Mouse (Mus musculus): ENCODE results near the gene Ptger1. TPM values are rescaled to one million over a fixed set of nuclear protein-coding genes. Genes with fewer than 3 reads are reported as not detected.
A peak's percentile ranks its signal among the peaks of the same experiment; 100 is the strongest.

Gene Ptger1
- total RNA-seq, 2 experiments from 2014 or later = 0.95 to 2.2 TPM

- DNase-seq (ENCODE audit: extremely low spot score in 1 of 2, low spot score in 2 of 2) = peak; percentile 66 to 69
- intact Hi-C loops (cut with DNase I) = loop anchor here (2.0 kb wide), 2 partner anchors 24 to 36 kb away; no protein-coding TSS in a partner anchor
- no peak; the same call in 1 of the 2 replicates for TF ChIP-seq CTCF (IDR thresholded peaks at IDR 0.05)
Observed at GRCm38 (mm10) chr8:83698661-83699453, 32.4 kb downstream of the Ptger1 start, which contains the start of gene Pkn1. Pkn1 (minus strand) TSS chr8:83699179.

GRCm38 (mm10) chr8:83699566-83699965, 33.1 kb downstream of the Ptger1 start:
- intact Hi-C loops (cut with DNase I) = loop anchor here (2.0 kb wide), 2 partner anchors 25 to 37 kb away; no protein-coding TSS in a partner anchor
- peak overlapping the region; percentile 97 for H3K27ac ChIP-seq
- TF ChIP-seq CTCF (IDR thresholded peaks at IDR 0.05) = no peak
- peak overlapping the region; percentile 97 for H3K4me3 ChIP-seq
- DNase-seq (ENCODE audit: extremely low spot score in 1 of 2, low spot score in 2 of 2) = no peak

More at GRCm38 (mm10) chr8:83698661-83699453, 32.4 kb downstream of the Ptger1 start, which contains the start of gene Pkn1:
- peak within 1 kb of the TSS; percentile 97 for H3K4me3 ChIP-seq
- peak within 1 kb of the TSS; percentile 97 for H3K27ac ChIP-seq

GRCm38 (mm10) chr8:83700423-83701085, 34.1 kb downstream of the Ptger1 start:
- intact Hi-C loops (cut with DNase I) = no loop called here
- Histone ChIP-seq H3K27ac (no peak overlapping the region), H3K4me3 (no peak overlapping the region)
- no peak for DNase-seq (ENCODE audit: extremely low spot score in 1 of 2, low spot score in 2 of 2)
- TF ChIP-seq CTCF (IDR thresholded peaks at IDR 0.05) = no peak

- Histone ChIP-seq H3K4me3 (no peak overlapping the region), H3K27ac (peak overlapping the region; percentile 22; the same call in 1 of the 2 replicates)
- TF ChIP-seq CTCF (IDR thresholded peaks at IDR 0.05) = no peak
- intact Hi-C loops (cut with DNase I) = no loop called here
- no peak for DNase-seq (ENCODE audit: extremely low spot score in 1 of 2, low spot score in 2 of 2)
Observed at GRCm38 (mm10) chr8:83703426-83703825, 36.9 kb downstream of the Ptger1 start.

- no peak overlapping the region for H3K27ac ChIP-seq
- intact Hi-C loops (cut with DNase I) = no loop called here
Observed at GRCm38 (mm10) chr8:83706411-83706810, 39.9 kb downstream of the Ptger1 start.

GRCm38 (mm10) chr8:83707554-83707953, 41.1 kb downstream of the Ptger1 start:
- intact Hi-C loops (cut with DNase I) = no loop called here
- no peak overlapping the region for H3K4me3 ChIP-seq
- no peak for TF ChIP-seq CTCF (IDR thresholded peaks at IDR 0.05)
- peak in 1 of 2 experiments; percentile 60 for DNase-seq (ENCODE audit: extremely low spot score in 1 of 2, low spot score in 2 of 2)
- 0 out of 2 replicates have a peak overlapping the region, but pooled peaks have one; percentile 28 for H3K27ac ChIP-seq

More at GRCm38 (mm10) chr8:83706411-83706810, 39.9 kb downstream of the Ptger1 start:
- no peak for DNase-seq (ENCODE audit: extremely low spot score in 1 of 2, low spot score in 2 of 2)
- TF ChIP-seq CTCF (IDR thresholded peaks at IDR 0.05) = no peak
- H3K4me3 ChIP-seq = no peak overlapping the region

GRCm38 (mm10) chr8:83714676-83715030, 48.2 kb downstream of the Ptger1 start:
- H3K27ac ChIP-seq = peak overlapping the region; percentile 77
- no peak for TF ChIP-seq CTCF (IDR thresholded peaks at IDR 0.05)
- H3K4me3 ChIP-seq = peak overlapping the region; percentile 95
- intact Hi-C loops (cut with DNase I) = no loop called here
- DNase-seq (ENCODE audit: extremely low spot score in 1 of 2, low spot score in 2 of 2) = no peak

GRCm38 (mm10) chr8:83715031-83715690, 48.7 kb downstream of the Ptger1 start, which contains the start of gene Ddx39:
Ddx39 (plus strand) TSS chr8:83715177.
- H3K4me3 ChIP-seq = peak within 1 kb of the TSS; percentile 95
- no peak; the same call in 1 of the 2 replicates for TF ChIP-seq CTCF (IDR thresholded peaks at IDR 0.05)
- peak; percentile 91 to 94 for DNase-seq (ENCODE audit: extremely low spot score in 1 of 2, low spot score in 2 of 2)
- intact Hi-C loops (cut with DNase I) = no loop called here
- H3K27ac ChIP-seq = peak within 1 kb of the TSS; percentile 96

- peak overlapping the region; percentile 96 for H3K27ac ChIP-seq
- intact Hi-C loops (cut with DNase I) = no loop called here
- TF ChIP-seq CTCF (IDR thresholded peaks at IDR 0.05) = no peak
Observed at GRCm38 (mm10) chr8:83715771-83716170, 49.3 kb downstream of the Ptger1 start.

GRCm38 (mm10) chr8:83716563-83716962, 50.1 kb downstream of the Ptger1 start:
- no peak for DNase-seq (ENCODE audit: extremely low spot score in 1 of 2, low spot score in 2 of 2)
- Histone ChIP-seq H3K27ac (no peak overlapping the region), H3K4me3 (no peak overlapping the region)
- TF ChIP-seq CTCF (IDR thresholded peaks at IDR 0.05) = no peak
- intact Hi-C loops (cut with DNase I) = no loop called here

More at GRCm38 (mm10) chr8:83715771-83716170, 49.3 kb downstream of the Ptger1 start:
- H3K4me3 ChIP-seq = peak overlapping the region; percentile 95
- DNase-seq (ENCODE audit: extremely low spot score in 1 of 2, low spot score in 2 of 2) = no peak

- intact Hi-C loops (cut with DNase I) = no loop called here
- no peak for DNase-seq (ENCODE audit: extremely low spot score in 1 of 2, low spot score in 2 of 2)
- Histone ChIP-seq H3K27ac (no peak overlapping the region), H3K4me3 (no peak overlapping the region)
- no peak for TF ChIP-seq CTCF (IDR thresholded peaks at IDR 0.05)
Observed at GRCm38 (mm10) chr8:83719048-83719447, 52.6 kb downstream of the Ptger1 start.

Data from left cerebral cortex, adult 2 months (tissue).